Mouse (Mus musculus): ENCODE data around the gene Cpa2.

DNA sequence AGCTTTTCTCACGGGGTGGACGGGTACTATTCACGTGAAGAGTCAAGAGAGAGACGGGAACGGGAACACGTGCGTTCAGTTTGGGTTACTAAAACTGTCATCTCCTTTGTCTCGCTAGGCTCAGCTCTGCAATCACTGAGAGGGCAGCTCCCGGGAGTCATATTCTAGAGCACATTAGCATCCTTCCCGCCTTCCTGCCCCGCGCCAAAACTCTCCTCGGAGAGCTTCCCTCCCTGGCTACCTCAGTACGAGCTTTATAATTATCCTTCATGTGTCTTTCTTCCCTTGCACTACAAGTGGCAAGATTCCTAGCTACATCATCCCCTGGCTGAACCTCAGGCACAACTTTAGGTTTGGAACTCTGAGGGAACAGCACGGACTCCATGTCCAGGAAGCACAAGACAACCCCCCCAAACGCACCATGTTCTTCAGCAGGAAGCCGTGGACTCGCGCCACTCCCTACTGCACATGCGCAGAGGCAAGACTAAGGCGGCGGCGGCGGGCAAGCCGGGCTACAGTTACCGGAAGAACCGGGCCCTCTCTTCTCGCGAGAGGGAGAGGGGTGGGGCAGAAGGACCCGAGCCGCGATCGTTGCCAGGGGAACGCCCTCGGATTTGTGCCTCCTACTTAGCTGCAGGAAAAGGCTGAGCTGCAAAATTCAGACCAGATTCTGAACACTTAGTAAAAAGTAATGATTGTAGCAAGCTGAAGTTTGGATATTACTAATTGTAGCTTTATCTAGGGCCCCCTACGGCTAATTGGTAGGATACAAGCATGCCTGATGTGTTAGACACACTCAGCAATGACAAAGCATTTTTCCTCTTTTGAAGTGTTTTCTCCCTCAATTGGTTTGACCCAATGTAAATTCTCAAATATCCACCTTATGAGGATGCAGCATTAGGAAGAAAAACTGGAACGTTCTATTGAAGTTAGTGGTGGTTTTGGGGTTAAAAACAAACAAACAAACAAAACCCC is 31.8 kb upstream of the Cpa2 start, which contains the start of the genes Tmem209 and Ssmem1:
- no peak for TF ChIP-seq TAL1 (IDR thresholded peaks at IDR 0.05; ENCODE audit: low read length)
- peak; percentile 94 for TF ChIP-seq MYC (IDR thresholded peaks at IDR 0.05; ENCODE audit: low read depth, low read length)
- peak; percentile 97 for TF ChIP-seq MAX (IDR thresholded peaks at IDR 0.05; ENCODE audit: low read length)
- TF ChIP-seq GATA1 (IDR thresholded peaks at IDR 0.05; ENCODE audit: low read depth, low read length) = 0 out of 2 replicates have a peak, but pooled peaks have one; percentile 5
- no peak for TF ChIP-seq CTCF (IDR thresholded peaks at IDR 0.05 in 2 of 3, conservative IDR thresholded peaks at IDR 0.05 in 1 of 3; ENCODE audit: control insufficient read depth in 1 of 3, insufficient read depth in 1 of 3, low read depth in 2 of 3, low read length in 3 of 3, poor library complexity in 1 of 3, severe bottlenecking in 1 of 3)
- TF ChIP-seq POLR2A (IDR thresholded peaks at IDR 0.05; ENCODE audit: control insufficient read depth in 1 of 2, insufficient read depth in 1 of 2, low read depth in 1 of 2, low read length in 2 of 2, poor library complexity in 1 of 2) = peak; percentile 97 to 99
- no peak for TF ChIP-seq ZC3H11A (IDR thresholded peaks at IDR 0.05; ENCODE audit: low read depth, low read length)
- no peak for TF ChIP-seq ZNF384 (IDR thresholded peaks at IDR 0.05; ENCODE audit: low read depth, low read length)
- no peak for TF ChIP-seq USF2 (IDR thresholded peaks at IDR 0.05; ENCODE audit: borderline replicate concordance in 1 of 2, insufficient read depth in 1 of 2, low read depth in 1 of 2, low read length in 2 of 2)
